Mouse (Mus musculus): ENCODE data around the gene Olfr473. TPM values are rescaled to one million over a fixed set of nuclear protein-coding genes. Genes with fewer than 3 reads are reported as not detected.
"Not testable (repeated sequence)": the region's sequence is repeated elsewhere in the genome, so short reads cannot be mapped to it uniquely, and the experiment has no call there.

Gene Olfr473
- polyA plus RNA-seq (2015; fragmentation: Nextera tagmentation; extraction: Ambion mirVana): not detected in 2 replicates

DNA sequence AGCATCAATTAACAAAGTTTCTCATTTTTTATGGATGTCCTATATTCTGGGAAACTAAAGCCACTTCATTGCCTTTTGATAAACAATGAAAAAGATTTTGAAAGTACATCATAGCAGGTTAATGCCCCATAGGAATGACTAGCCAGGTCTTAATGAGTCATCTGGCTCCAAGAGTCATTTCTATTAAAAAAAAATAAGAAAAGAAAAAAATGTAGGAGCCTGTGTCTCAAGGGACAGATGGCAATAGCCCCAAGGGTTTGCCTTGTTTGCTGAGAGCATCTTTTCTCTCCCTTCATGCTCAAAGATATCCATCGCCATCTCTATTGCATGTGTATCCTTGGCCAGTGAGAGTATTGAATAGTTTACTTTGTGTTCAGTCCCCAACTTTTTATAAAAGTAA, at the start of gene Olfr473:
Olfr473 (plus strand) TSS at position 301 of the 400 bp plus-strand sequence.
- Histone ChIP-seq H3K4me3 (no peak within 1 kb of the TSS), H3K36me3 (no peaks in the 10 kb centered on the region), H3K4me2 (replicated peaks) (no peak within 1 kb of the TSS), H3K9ac (no peak within 1 kb of the TSS), H3K9me3 (no peaks in the 10 kb centered on the region), H3K27me3 (no peaks in the 10 kb centered on the region), H3K27ac (no peak within 1 kb of the TSS), H3K4me1 (no peaks in the 10 kb centered on the region)
- ATAC-seq (ENCODE audit: low FRiP score, low read depth): no peak
- WGBS: 92% methylated on average over 1 of the region's 1 CpGs

DNA sequence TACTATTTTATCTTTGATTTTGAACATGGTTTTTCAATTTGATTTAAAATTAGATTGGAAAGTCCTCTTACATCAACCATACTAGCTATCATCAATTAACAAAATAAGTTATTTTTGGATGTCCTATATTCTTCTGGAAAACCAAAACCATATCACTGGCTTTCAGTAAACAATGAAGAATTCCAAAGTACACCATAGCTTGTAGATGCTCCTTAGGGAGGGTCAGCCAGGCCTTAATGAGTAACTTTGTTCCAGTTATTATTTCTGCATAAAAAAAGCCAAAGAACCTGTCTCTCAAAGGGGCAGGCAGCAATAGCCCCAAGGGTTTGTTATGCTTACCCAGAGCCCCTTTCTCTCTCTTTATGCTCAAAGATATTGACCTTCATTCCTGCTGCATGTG, 32.6 kb upstream of the Olfr473 start, which contains the start of gene Olfr472:
Olfr472 (plus strand) TSS at position 301 of the 400 bp plus-strand sequence.
- no peak within 1 kb of the TSS for H3K4me2 ChIP-seq (replicated peaks)
- no peak within 1 kb of the TSS for H3K4me3 ChIP-seq
- H3K9ac ChIP-seq: no peak within 1 kb of the TSS
- H3K9me3 ChIP-seq: no peaks in the 10 kb centered on the region
- ATAC-seq (ENCODE audit: low FRiP score, low read depth): no peak
- no peaks in the 10 kb centered on the region for H3K4me1 ChIP-seq
- no peak within 1 kb of the TSS for H3K27ac ChIP-seq
- H3K27me3 ChIP-seq: no peaks in the 10 kb centered on the region
- no peaks in the 10 kb centered on the region for H3K36me3 ChIP-seq

- H3K4me2 ChIP-seq (replicated peaks); H3K27ac ChIP-seq; H3K36me3 ChIP-seq; H3K9me3 ChIP-seq; H3K9ac ChIP-seq; H3K4me3 ChIP-seq; ATAC-seq (ENCODE audit: low FRiP score, low read depth); H3K27me3 ChIP-seq; H3K4me1 ChIP-seq: not testable (repeated sequence)
- WGBS: 96% methylated on average over 12 of the region's 12 CpGs
Observed at GRCm38 (mm10) chr7:107952539-107952938, 22.3 kb downstream of the Olfr473 start.

GRCm38 (mm10) chr7:107954343-107954742, 24.1 kb downstream of the Olfr473 start, which contains the start of gene Olfr474:
Gene Olfr474 (plus strand): TSS chr7:107954643.
- WGBS: 74% methylated on average over 1 of the region's 1 CpGs
- Histone ChIP-seq H3K27ac (no peak within 1 kb of the TSS), H3K4me3 (no peak within 1 kb of the TSS), H3K27me3 (no peaks in the 10 kb centered on the region), H3K4me1 (no peaks in the 10 kb centered on the region), H3K9me3 (no peaks in the 10 kb centered on the region), H3K4me2 (replicated peaks) (no peak within 1 kb of the TSS), H3K36me3 (no peaks in the 10 kb centered on the region), H3K9ac (no peak within 1 kb of the TSS)
- ATAC-seq (ENCODE audit: low FRiP score, low read depth): no peak

- WGBS: 45% methylated on average over 1 of the region's 1 CpGs
- H3K4me3 ChIP-seq: no peak within 1 kb of the TSS
- ATAC-seq (ENCODE audit: low FRiP score, low read depth): no peak
- H3K27me3 ChIP-seq: no peaks in the 10 kb centered on the region
- no peak within 1 kb of the TSS for H3K9ac ChIP-seq
- H3K4me1 ChIP-seq: no peaks in the 10 kb centered on the region
- H3K4me2 ChIP-seq (replicated peaks): no peak within 1 kb of the TSS
- H3K9me3 ChIP-seq: no peaks in the 10 kb centered on the region
- no peak within 1 kb of the TSS for H3K27ac ChIP-seq
- H3K36me3 ChIP-seq: no peaks in the 10 kb centered on the region
Observed at GRCm38 (mm10) chr7:107964503-107964902, 34.3 kb downstream of the Olfr473 start, which contains the start of gene Olfr476. Gene Olfr476 (plus strand): TSS chr7:107964803.

Other genes starting within 250 kb of the Olfr473 start
- gene Cyb5r2, start 172.4 kb upstream of the Olfr473 start, polyA plus RNA-seq (2015; fragmentation: Nextera tagmentation; extraction: Ambion mirVana): 0.27 and 0.41 TPM in 2 replicates
- not detected in 2 replicates for gene Ovch2, start 129.2 kb upstream of the Olfr473 start, polyA plus RNA-seq (2015; fragmentation: Nextera tagmentation; extraction: Ambion mirVana)
- not detected in 2 replicates for gene Olfr467, start 118.2 kb upstream of the Olfr473 start, polyA plus RNA-seq (2015; fragmentation: Nextera tagmentation; extraction: Ambion mirVana)
- not detected in 2 replicates for gene Olfr469, start 104.9 kb upstream of the Olfr473 start, polyA plus RNA-seq (2015; fragmentation: Nextera tagmentation; extraction: Ambion mirVana)
- gene Olfr470, start 83.0 kb upstream of the Olfr473 start, polyA plus RNA-seq (2015; fragmentation: Nextera tagmentation; extraction: Ambion mirVana): not detected in 2 replicates
- not detected in 2 replicates for gene Olfr472, start 32.5 kb upstream of the Olfr473 start, polyA plus RNA-seq (2015; fragmentation: Nextera tagmentation; extraction: Ambion mirVana)
- not detected in 2 replicates for gene Olfr474, start 24.2 kb downstream of the Olfr473 start, polyA plus RNA-seq (2015; fragmentation: Nextera tagmentation; extraction: Ambion mirVana)
- not detected in 2 replicates for gene Olfr476, start 34.4 kb downstream of the Olfr473 start, polyA plus RNA-seq (2015; fragmentation: Nextera tagmentation; extraction: Ambion mirVana)
- not detected in 2 replicates for gene Olfr477, start 56.2 kb downstream of the Olfr473 start, polyA plus RNA-seq (2015; fragmentation: Nextera tagmentation; extraction: Ambion mirVana)
- gene Olfr478, start 103.5 kb downstream of the Olfr473 start, polyA plus RNA-seq (2015; fragmentation: Nextera tagmentation; extraction: Ambion mirVana): not detected in 2 replicates
- gene Olfr479, start 120.2 kb downstream of the Olfr473 start, polyA plus RNA-seq (2015; fragmentation: Nextera tagmentation; extraction: Ambion mirVana): not detected in 2 replicates
- gene Olfr480, start 136.9 kb downstream of the Olfr473 start, polyA plus RNA-seq (2015; fragmentation: Nextera tagmentation; extraction: Ambion mirVana): not detected in 2 replicates
- not detected in 2 replicates for gene Olfr481, start 149.4 kb downstream of the Olfr473 start, polyA plus RNA-seq (2015; fragmentation: Nextera tagmentation; extraction: Ambion mirVana)
- gene Olfr482, start 167.1 kb downstream of the Olfr473 start, polyA plus RNA-seq (2015; fragmentation: Nextera tagmentation; extraction: Ambion mirVana): 0.14 TPM in 1 of 2 replicates, not detected in the other
- gene Olfr483, start 170.4 kb downstream of the Olfr473 start, polyA plus RNA-seq (2015; fragmentation: Nextera tagmentation; extraction: Ambion mirVana): not detected in 2 replicates
- not detected in 2 replicates for gene Olfr484, start 197.0 kb downstream of the Olfr473 start, polyA plus RNA-seq (2015; fragmentation: Nextera tagmentation; extraction: Ambion mirVana)
- not detected in 2 replicates for gene Olfr485, start 229.4 kb downstream of the Olfr473 start, polyA plus RNA-seq (2015; fragmentation: Nextera tagmentation; extraction: Ambion mirVana)
- not detected in 2 replicates for gene Olfr486, start 242.3 kb downstream of the Olfr473 start, polyA plus RNA-seq (2015; fragmentation: Nextera tagmentation; extraction: Ambion mirVana)

Measured in limb, embryonic 13.5 days (tissue).